Mouse (Mus musculus) kidney, adult 2 months (tissue): ENCODE measurements at regions not wholly inside any gene's neighbourhood (a gene's known extent, or its start where the extent isn't known, plus 50 kb on each side); places are given as distances from the start of the nearest gene placed in this dataset.

ENCODE experiments used
- CTCF ChIP-seq: fragments of 200-500 bp; conservative IDR thresholded peaks from 2 replicates; pipeline ENCODE4 v1.5.1; 2011; ENCODE audit warnings: low read depth, mild to moderate bottlenecking, control low read depth, low read length, moderate library complexity, mixed read lengths; ENCODE audit not compliant: insufficient read depth, insufficient read length
- POLR2A ChIP-seq: fragments of 200-500 bp; IDR thresholded peaks from one replicate; pipeline ENCODE4 v1.6.1; 2011; ENCODE audit warnings: low read depth, low read length, control low read depth

- TF ChIP-seq POLR2A: no peak
- no peak for TF ChIP-seq CTCF
Measured at GRCm38 (mm10) chr13:16317412-16317811, 305.8 kb downstream of the Inhba start.
